Mouse (Mus musculus) lung, postnatal 0 days (tissue): ENCODE data around the gene Cenpo.

Source experiments
- CTCF ChIP-seq: IDR thresholded peaks from 2 replicates; pipeline ENCODE4 v1.5.1; 2016; ENCODE audit warnings: antibody characterized with exemption, mild to moderate bottlenecking
- EP300 ChIP-seq: IDR thresholded peaks from 2 replicates; pipeline ENCODE4 v1.6.1; 2016; ENCODE audit warnings: antibody characterized with exemption, mild to moderate bottlenecking, control low read depth

- TF ChIP-seq CTCF (no peak), EP300 (no peak)
Measured at GRCm38 (mm10) chr12:4162886-4163285, 71.2 kb downstream of the Cenpo start.
